Mouse (Mus musculus): ENCODE data around the gene Rgl3. TPM values are rescaled to one million over a fixed set of nuclear protein-coding genes. Genes with fewer than 3 reads are reported as not detected.

The Rgl3 gene
- total RNA-seq, 2 experiments from 2014 or later = 0.28 to 0.69 TPM

DNA sequence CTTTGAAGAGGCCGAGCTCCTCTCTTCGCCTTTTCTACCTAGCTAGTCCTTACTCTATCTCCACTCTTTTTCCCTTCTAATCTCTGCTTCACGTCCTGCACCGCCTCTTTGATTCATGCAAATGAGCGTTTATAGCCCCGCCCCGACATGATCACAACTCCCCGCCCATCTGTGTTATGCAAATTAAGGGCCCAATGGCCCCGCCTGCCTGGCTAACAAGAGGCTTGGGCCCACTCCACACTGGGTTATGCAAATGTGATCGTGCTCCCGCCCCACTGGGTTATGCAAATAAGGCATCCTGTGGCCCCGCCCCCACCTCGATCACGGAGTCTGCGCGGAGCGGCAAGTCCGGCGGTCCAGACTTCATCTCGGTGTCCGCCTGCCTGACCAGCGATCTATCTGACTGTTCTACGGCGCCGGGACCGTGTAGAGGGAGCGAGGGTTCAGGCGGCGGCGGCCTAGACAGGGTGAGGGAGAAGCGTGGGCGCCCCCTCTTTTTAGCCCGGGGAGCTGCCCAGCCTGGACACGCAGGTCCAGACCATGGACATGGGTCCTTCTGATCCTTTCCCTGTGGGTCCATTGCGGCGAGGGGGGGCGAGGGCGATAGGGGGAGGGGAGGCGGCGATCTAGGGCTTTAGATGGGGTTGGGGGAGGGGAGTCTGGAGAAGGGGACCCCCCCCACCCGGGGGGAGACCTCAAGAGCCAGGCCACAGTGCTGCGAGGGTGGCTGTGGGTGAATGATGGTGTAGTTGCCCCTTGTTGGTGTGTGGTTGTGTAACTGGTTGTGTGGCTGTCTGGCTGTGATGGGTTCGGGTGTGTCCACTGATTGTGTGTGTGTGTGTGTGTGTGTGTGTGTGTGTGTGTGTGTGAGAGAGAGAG lies 52.3 kb downstream of the Rgl3 start, which contains the start of gene Plppr2:
Gene Plppr2, plus strand, starts transcription at position 342 of the 879 bp plus-strand sequence.
- TF ChIP-seq CTCF (IDR thresholded peaks at IDR 0.05) = no peak
- DNase-seq = peak; percentile 94
- intact Hi-C loops (cut with DNase I) = no loop called here
- Histone ChIP-seq H3K4me3 (peak within 1 kb of the TSS; percentile 77), H3K27ac (peak within 1 kb of the TSS; percentile 41; the same call in 1 of the 2 replicates)

- Histone ChIP-seq H3K4me3 (no peak overlapping the region), H3K27ac (no peak overlapping the region)
- no peak for TF ChIP-seq CTCF (IDR thresholded peaks at IDR 0.05)
- intact Hi-C loops (cut with DNase I) = no loop called here
- no peak for DNase-seq
These were observed 53.6 kb downstream of the Rgl3 start for GRCm38 (mm10) chr9:21935466-21936131.

GRCm38 (mm10) chr9:21934021-21934420 lies 55.2 kb downstream of the Rgl3 start:
- H3K4me3 ChIP-seq = no peak overlapping the region
- intact Hi-C loops (cut with DNase I) = no loop called here
- no peak for DNase-seq
- no peak for TF ChIP-seq CTCF (IDR thresholded peaks at IDR 0.05)
- H3K27ac ChIP-seq = no peak overlapping the region

- intact Hi-C loops (cut with DNase I) = no loop called here
- DNase-seq = no peak
- Histone ChIP-seq H3K4me3 (no peak overlapping the region), H3K27ac (no peak overlapping the region)
- TF ChIP-seq CTCF (IDR thresholded peaks at IDR 0.05) = no peak
These were observed 56.7 kb downstream of the Rgl3 start for GRCm38 (mm10) chr9:21932445-21933137.

DNA sequence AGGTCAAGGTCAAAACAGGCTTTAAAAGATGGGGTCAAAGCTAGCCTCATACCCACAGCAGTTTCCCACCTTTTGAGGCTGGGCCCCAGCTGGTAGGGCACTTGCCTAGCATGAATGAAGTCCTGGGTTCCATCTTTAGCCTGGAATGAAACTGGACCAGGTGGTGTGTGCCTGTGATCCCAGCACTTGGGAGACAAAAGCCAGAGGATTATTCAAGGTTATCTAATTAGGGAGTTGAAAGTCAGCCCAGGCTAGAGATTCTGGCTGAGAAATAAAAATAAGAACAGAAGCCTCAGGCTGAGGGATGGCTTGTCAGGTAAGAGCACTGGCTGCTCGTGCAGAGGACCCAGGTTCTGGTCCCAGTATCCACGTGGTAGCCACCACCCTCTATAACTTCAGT lies 57.2 kb downstream of the Rgl3 start:
- intact Hi-C loops (cut with DNase I) = no loop called here
- no peak for DNase-seq
- TF ChIP-seq CTCF (IDR thresholded peaks at IDR 0.05) = no peak
- Histone ChIP-seq H3K4me3 (no peak overlapping the region), H3K27ac (no peak overlapping the region)

DNA sequence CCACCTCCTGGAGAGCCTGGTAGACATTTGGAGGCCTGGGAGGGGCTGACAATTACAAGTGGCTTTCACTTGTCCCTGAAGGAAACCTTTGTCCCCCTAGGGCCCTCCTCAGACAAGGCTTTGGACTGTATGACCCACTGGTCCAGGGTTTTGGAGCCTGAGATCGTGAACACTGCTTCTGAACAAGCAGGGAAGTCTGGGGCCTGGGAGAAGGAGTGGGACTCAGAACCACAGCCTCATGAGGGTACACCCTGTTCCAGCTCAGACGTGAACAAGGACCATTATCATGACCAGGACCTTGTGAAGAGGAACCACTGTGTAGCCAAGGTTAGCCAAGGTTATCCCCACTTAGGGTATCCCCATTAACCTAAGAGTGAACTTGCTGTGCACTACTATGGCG lies 60.0 kb downstream of the Rgl3 start:
- no peak for TF ChIP-seq CTCF (IDR thresholded peaks at IDR 0.05)
- H3K27ac ChIP-seq = no peak overlapping the region
- no peak for DNase-seq
- no peak overlapping the region for H3K4me3 ChIP-seq
- intact Hi-C loops (cut with DNase I) = no loop called here

- intact Hi-C loops (cut with DNase I) = loop anchor here (1.0 kb wide), 1 partner anchor 30 kb away; no protein-coding TSS in a partner anchor
- H3K27ac ChIP-seq = peak within 1 kb of the TSS; percentile 83
- TF ChIP-seq CTCF (IDR thresholded peaks at IDR 0.05) = no peak
- H3K4me3 ChIP-seq = peak within 1 kb of the TSS; percentile 74
- peak; percentile 94 for DNase-seq
These were observed 62.0 kb downstream of the Rgl3 start, which contains the start of the genes Ccdc159 and Tmem205 for GRCm38 (mm10) chr9:21927208-21927753. Ccdc159 (plus strand) TSS chr9:21927471. Tmem205 (minus strand) TSS chr9:21927556.

DNA sequence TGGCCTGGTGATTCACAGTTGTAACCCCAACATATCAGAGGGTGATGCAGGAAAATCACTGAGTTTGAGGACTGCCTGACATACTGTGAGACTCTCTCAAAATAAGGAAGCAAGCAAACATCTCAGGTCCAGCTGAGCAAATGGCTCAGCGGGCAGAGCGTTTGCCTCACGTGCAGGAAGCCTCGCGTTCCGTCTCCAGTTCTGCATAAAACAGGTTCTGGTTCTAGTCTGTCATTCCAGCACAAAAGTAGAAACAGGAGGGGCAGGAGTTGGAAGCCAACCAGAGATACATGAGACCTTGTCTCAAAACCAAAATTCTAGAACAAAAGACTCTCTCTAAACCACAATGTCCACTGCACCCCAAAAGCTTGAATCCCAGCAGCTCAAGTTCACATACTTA lies 62.5 kb downstream of the Rgl3 start:
- no peak for TF ChIP-seq CTCF (IDR thresholded peaks at IDR 0.05)
- no peak for DNase-seq
- peak overlapping the region; percentile 74 for H3K4me3 ChIP-seq
- H3K27ac ChIP-seq = peak overlapping the region; percentile 83
- intact Hi-C loops (cut with DNase I) = loop anchor here (1.0 kb wide), 1 partner anchor 31 kb away; no protein-coding TSS in a partner anchor

- Histone ChIP-seq H3K27ac (peak overlapping the region; percentile 83; the same call in 1 of the 2 replicates), H3K4me3 (peak overlapping the region; percentile 74)
- intact Hi-C loops (cut with DNase I) = no loop called here
- no peak for TF ChIP-seq CTCF (IDR thresholded peaks at IDR 0.05)
- DNase-seq = no peak
These were observed 63.1 kb downstream of the Rgl3 start for GRCm38 (mm10) chr9:21926155-21926554.

DNA sequence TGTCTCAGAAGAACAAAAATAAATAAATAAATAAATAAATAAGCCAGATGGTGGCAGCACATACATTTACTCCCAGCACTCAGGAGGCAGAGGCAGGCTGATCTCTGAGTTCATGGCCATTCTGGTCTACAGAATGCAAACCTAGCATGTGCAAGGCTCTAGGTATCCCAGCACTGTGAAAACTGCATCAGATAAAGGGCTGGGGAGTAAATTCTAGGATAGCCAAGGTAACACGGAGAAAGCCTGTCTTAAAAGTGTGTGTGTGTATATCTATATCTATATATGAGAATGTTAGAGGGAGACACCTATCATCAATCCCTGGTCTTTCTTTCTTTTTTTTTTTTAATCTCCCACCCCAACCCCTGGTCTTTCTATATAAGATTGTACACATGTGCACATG lies 63.7 kb downstream of the Rgl3 start:
- no peak for DNase-seq
- H3K27ac ChIP-seq = no peak overlapping the region
- H3K4me3 ChIP-seq = no peak overlapping the region
- no peak for TF ChIP-seq CTCF (IDR thresholded peaks at IDR 0.05)
- intact Hi-C loops (cut with DNase I) = no loop called here

DNA sequence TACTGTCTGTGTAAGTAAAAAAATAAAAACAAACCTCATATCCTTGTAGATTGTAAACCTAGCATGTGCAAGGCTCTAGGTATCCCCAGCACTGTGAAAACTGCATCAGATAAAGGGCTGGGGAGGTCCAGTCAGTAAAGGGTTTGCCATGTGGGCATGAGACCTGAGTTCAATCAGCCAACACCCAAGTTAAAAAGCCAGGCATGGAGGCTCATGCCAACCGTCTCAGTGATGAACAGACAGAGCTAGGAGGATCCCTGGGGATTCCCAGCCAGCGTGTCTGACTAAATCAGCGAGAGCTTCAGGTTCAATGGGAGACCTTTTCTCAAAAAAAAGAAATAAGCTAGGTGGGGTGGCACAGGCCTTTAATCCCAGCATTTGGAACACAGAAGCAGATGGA lies 64.2 kb downstream of the Rgl3 start:
- Histone ChIP-seq H3K27ac (peak overlapping the region; percentile 76; the same call in 1 of the 2 replicates), H3K4me3 (no peak overlapping the region)
- no peak for DNase-seq
- no peak for TF ChIP-seq CTCF (IDR thresholded peaks at IDR 0.05)
- intact Hi-C loops (cut with DNase I) = no loop called here

DNA sequence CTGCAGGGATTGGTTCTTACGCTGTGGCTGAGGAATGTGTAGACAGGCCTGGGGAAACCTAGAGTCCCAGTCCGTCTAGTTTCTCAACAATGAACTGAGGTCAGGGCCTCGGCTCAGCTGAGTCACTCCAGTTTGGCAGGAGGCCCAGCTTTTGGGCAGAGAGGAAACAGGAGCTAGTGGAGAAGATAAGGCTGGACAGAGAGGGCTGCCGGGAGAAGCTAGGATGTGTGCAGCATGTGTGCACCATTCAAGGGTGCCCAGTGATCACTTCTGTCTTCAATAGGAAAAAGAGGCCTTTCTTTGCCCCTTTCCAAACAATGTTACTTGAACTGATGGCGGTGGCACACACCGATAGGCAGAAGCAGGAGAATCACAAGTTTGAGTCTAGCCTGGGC lies 65.2 kb downstream of the Rgl3 start:
- Histone ChIP-seq H3K27ac (peak overlapping the region; percentile 76), H3K4me3 (no peak overlapping the region)
- no peak for TF ChIP-seq CTCF (IDR thresholded peaks at IDR 0.05)
- peak; percentile 91 for DNase-seq
- intact Hi-C loops (cut with DNase I) = no loop called here
